Mouse (Mus musculus): Measurements from ENCODE around the gene 9530068E07Rik.

GRCm38 (mm10) chr11:52369252-52370134, 26.7 kb upstream of the 9530068E07Rik start:
- TF ChIP-seq CTCF (IDR thresholded peaks at IDR 0.05; ENCODE audit: extremely low read depth, insufficient read length, insufficient replicate concordance, low read depth, low read length): no peak
- TF ChIP-seq POLR2A (IDR thresholded peaks at IDR 0.05; ENCODE audit: low read depth, low read length): no peak
